Mouse (Mus musculus) neural tube, embryonic 11.5 days (tissue): ENCODE measurements at regions not wholly inside any gene's neighbourhood (a gene's known extent, or its start where the extent isn't known, plus 50 kb on each side); places are given as distances from the start of the nearest gene placed in this dataset.

ENCODE experiments used
- ATAC-seq: fragments of 200-750 bp; cut with Nextera tagmentation; 2 replicates; pipeline ENCODE4 v1.8.0; 2017; ENCODE audit warnings: moderate number of reproducible peaks, mild to moderate bottlenecking, moderate TSS enrichment, moderate library complexity; ENCODE audit not compliant: insufficient read depth, low FRiP score, low TSS enrichment
- DNase-seq: peaks from one replicate; pipeline ENCODE4 v3.0.0-alpha.2; 2015; ENCODE audit warnings: low spot score
- H3K27ac ChIP-seq: fragments of 300-500 bp; sonication (generic); 2 replicates; pipeline ENCODE4 v1.5.1; 2014; ENCODE audit warnings: low read depth, mild to moderate bottlenecking, low read length
- H3K27me3 ChIP-seq: fragments of 300-500 bp; sonication (generic); 2 replicates; pipeline ENCODE4 v1.6.1; 2014; ENCODE audit warnings: mild to moderate bottlenecking, low read length, mixed read lengths; ENCODE audit not compliant: control insufficient read depth, insufficient read depth
- H3K36me3 ChIP-seq: fragments of 300-500 bp; sonication (generic); 2 replicates; pipeline ENCODE4 v1.6.1; 2014; ENCODE audit warnings: mild to moderate bottlenecking, low read length, moderate library complexity, mixed read lengths; ENCODE audit not compliant: control insufficient read depth, insufficient read depth
- H3K4me1 ChIP-seq: fragments of 300-500 bp; sonication (generic); 2 replicates; pipeline ENCODE4 v1.6.1; 2014; ENCODE audit warnings: low read length, mixed read lengths; ENCODE audit not compliant: control insufficient read depth, insufficient read depth
- H3K4me2 ChIP-seq: fragments of 300-500 bp; sonication (generic); 2 replicates; pipeline ENCODE4 v1.6.1; 2014; ENCODE audit warnings: low read depth, mild to moderate bottlenecking, moderate library complexity
- H3K4me3 ChIP-seq: fragments of 300-500 bp; sonication (generic); 2 replicates; pipeline ENCODE4 v1.5.1; 2014; ENCODE audit warnings: low read depth, low read length
- H3K9ac ChIP-seq: fragments of 300-500 bp; sonication (generic); 2 replicates; pipeline ENCODE4 v1.6.1; 2014; ENCODE audit warnings: mild to moderate bottlenecking, low read length
- H3K9me3 ChIP-seq: fragments of 300-500 bp; sonication (generic); 2 replicates; pipeline ENCODE4 v1.6.1; 2016; ENCODE audit warnings: low read length; ENCODE audit not compliant: control insufficient read depth
- WGBS: fragments of 180-500 bp; shearing (Covaris S2); extraction: QIAGEN DNeasy Blood & Tissue Kit; methylation state at CpG from one replicate; pipeline ENCODE4 v1.1.7; 2014; 5-methylcytosine and 5-hydroxymethylcytosine counted together

DNA sequence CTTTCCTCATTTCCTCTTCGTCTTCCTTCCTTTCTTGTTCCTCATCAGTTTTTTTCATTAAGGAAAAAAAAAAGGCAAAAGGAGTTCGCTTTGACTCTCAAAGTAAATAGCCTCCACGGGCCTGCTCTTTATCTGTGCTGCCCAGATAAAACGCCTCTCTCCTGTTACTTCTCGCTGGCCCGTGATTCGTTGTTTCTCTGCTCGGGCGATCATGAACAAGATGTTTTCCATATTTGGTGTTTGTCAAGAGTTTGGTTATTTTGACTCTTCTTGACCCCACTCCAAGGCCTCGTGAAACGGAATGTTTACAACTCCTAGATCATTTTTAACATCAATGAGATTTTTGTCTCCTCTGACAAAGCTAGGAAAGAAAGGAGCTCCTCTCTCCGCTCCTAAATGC is 288.4 kb upstream of the Atp5g3 start:
- Histone ChIP-seq H3K9me3 (no peaks in the 10 kb centered on the region), H3K4me1 (0 out of 2 replicates have a peak, but pooled peaks cover 2% of the 10 kb centered on the region), H3K36me3 (no peaks in the 10 kb centered on the region), H3K4me3 (no peak overlapping the region), H3K4me2 (no peak overlapping the region), H3K27me3 (no peaks in the 10 kb centered on the region), H3K27ac (no peak overlapping the region), H3K9ac (no peak overlapping the region)
- DNase-seq: no peak
- no peak for ATAC-seq
- 46% methylated on average over 12 of the region's 12 CpGs for WGBS

- no peak overlapping the region for H3K27ac ChIP-seq
- no peak for ATAC-seq
Measured at GRCm38 (mm10) chr2:74187963-74188790, 277.1 kb upstream of the Atp5g3 start.

DNA sequence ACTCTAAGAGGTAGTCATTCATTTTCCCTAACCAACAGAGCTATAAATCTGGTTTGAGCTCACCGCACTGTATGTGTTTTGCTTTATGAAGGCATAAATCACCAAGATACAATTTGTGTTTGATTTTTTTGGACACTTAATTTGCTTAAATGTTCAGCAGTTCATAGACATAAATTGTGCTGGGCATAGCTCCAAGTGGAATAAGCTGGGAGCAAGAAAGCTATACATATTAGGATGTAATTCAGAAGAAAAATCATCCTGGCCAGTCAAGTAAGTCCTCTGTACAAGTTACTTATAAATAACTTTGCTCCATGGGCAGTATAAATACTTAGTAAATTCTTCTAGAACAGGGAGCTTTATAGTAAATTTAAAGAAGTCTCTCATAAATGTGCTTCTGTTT is 267.0 kb upstream of the Atp5g3 start:
- DNase-seq: no peak
- no peak overlapping the region for H3K9ac ChIP-seq
- no peak overlapping the region for H3K4me3 ChIP-seq
- no peak overlapping the region for H3K27ac ChIP-seq
- no peaks in the 10 kb centered on the region for H3K4me1 ChIP-seq
- H3K27me3 ChIP-seq: no peaks in the 10 kb centered on the region
- no peaks in the 10 kb centered on the region for H3K36me3 ChIP-seq
- ATAC-seq: no peak
- H3K4me2 ChIP-seq: no peak overlapping the region
- no peaks in the 10 kb centered on the region for H3K9me3 ChIP-seq
- WGBS: 74% methylated on average over 1 of the region's 1 CpGs

More at GRCm38 (mm10) chr2:74187963-74188790, 277.1 kb upstream of the Atp5g3 start:
- no peaks in the 10 kb centered on the region for H3K36me3 ChIP-seq
- no peak overlapping the region for H3K4me3 ChIP-seq
- peaks cover 4% of the 10 kb centered on the region; the same call in 1 of the 2 replicates for H3K4me1 ChIP-seq
- H3K4me2 ChIP-seq: no peak overlapping the region
- no peak for DNase-seq
- H3K27me3 ChIP-seq: no peaks in the 10 kb centered on the region
- H3K9me3 ChIP-seq: no peaks in the 10 kb centered on the region
- 28% methylated on average over 8 of the region's 8 CpGs for WGBS
- H3K9ac ChIP-seq: no peak overlapping the region

DNA sequence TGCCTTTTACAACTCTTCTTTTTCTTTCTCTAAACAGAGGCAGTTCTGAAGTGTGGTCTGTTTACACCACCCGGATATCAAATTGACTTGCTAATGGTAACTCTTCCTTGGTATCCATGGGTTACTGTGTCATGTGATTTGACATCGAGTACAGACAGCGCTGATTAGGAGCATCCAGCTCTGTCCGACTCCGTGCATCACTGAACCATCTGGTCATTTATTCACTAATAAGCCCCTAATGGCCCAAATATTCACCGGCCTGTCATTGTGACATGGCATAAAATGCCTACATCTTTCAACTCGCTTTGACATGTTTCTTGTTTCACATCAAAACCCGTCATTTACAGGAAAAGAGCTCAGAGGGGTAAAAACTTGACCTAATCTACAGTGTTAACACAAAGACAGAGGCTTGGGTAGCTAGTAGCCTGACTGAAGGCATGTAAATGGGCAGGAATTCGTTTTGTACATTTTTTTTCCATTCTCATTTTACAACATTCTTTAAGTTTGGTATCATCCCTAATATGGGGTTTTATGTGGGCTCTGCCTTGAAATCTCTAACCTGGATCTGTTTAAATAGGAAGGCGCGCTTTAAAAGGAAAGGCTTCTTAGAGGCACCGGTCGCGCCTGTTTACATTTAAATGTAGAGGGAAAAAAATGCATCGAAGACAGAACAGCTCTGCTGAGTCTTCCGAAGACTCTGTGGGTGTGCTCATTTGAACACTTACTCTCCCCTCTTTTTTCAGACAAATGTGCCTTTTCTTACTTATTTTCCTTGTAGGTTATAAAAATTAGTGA is 257.8 kb upstream of the Atp5g3 start:
- H3K4me3 ChIP-seq: no peak overlapping the region
- H3K36me3 ChIP-seq: no peaks in the 10 kb centered on the region
- no peaks in the 10 kb centered on the region for H3K9me3 ChIP-seq
- H3K4me2 ChIP-seq: no peak overlapping the region
- peak; percentile 48 for ATAC-seq
- 47% methylated on average over 16 of the region's 16 CpGs for WGBS
- no peaks in the 10 kb centered on the region for H3K27me3 ChIP-seq
- DNase-seq: no peak
- H3K27ac ChIP-seq: no peak overlapping the region
- no peaks in the 10 kb centered on the region; the same call in 1 of the 2 replicates for H3K4me1 ChIP-seq
- no peak overlapping the region for H3K9ac ChIP-seq

- Histone ChIP-seq H3K9me3 (no peaks in the 10 kb centered on the region), H3K4me3 (no peak overlapping the region), H3K36me3 (no peaks in the 10 kb centered on the region), H3K27me3 (no peaks in the 10 kb centered on the region), H3K27ac (no peak overlapping the region), H3K4me1 (no peaks in the 10 kb centered on the region; the same call in 1 of the 2 replicates), H3K4me2 (no peak overlapping the region), H3K9ac (no peak overlapping the region)
- DNase-seq: no peak
- 90% methylated on average over 17 of the region's 17 CpGs for WGBS
- ATAC-seq: no peak
Measured at GRCm38 (mm10) chr2:74168307-74168706, 257.2 kb upstream of the Atp5g3 start.

DNA sequence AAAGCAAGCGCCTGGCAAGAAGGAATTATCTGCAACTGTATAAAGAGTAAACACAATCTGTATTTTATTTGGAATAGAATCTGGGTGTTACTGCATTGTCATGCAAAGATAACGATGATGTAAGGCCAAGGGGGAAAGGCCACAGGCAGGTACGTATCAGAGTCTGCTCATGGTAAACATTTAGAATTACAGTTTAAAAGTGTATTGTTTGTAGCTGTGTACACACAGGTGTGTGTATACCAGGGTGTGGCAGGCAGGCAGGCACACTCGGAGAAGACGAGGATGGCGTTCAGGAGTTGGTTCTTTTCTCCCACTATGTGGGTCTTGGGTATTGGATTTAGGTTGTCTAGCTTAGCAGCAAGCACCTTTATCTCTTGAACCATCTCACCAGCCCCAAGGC is 242.9 kb upstream of the Atp5g3 start:
- no peaks in the 10 kb centered on the region for H3K9me3 ChIP-seq
- no peak for ATAC-seq
- no peaks in the 10 kb centered on the region for H3K27me3 ChIP-seq
- H3K4me1 ChIP-seq: no peaks in the 10 kb centered on the region
- no peaks in the 10 kb centered on the region for H3K36me3 ChIP-seq
- no peak overlapping the region for H3K27ac ChIP-seq
- DNase-seq: no peak
- WGBS: 92% methylated on average over 6 of the region's 6 CpGs
- H3K4me3 ChIP-seq: no peak overlapping the region
- no peak overlapping the region for H3K4me2 ChIP-seq
- H3K9ac ChIP-seq: no peak overlapping the region

GRCm38 (mm10) chr2:74153247-74153850 is 242.2 kb upstream of the Atp5g3 start:
- no peak overlapping the region for H3K4me2 ChIP-seq
- H3K36me3 ChIP-seq: no peaks in the 10 kb centered on the region
- H3K9ac ChIP-seq: peak overlapping the region; percentile 14; the same call in 1 of the 2 replicates
- H3K27me3 ChIP-seq: no peaks in the 10 kb centered on the region
- ATAC-seq (no peak), DNase-seq (no peak)
- H3K4me1 ChIP-seq: no peaks in the 10 kb centered on the region
- H3K27ac ChIP-seq: no peak overlapping the region
- no peak overlapping the region for H3K4me3 ChIP-seq
- WGBS: 54% methylated on average over 5 of the region's 5 CpGs
- no peaks in the 10 kb centered on the region for H3K9me3 ChIP-seq

GRCm38 (mm10) chr2:74152534-74153246 is 241.6 kb upstream of the Atp5g3 start:
- DNase-seq (no peak), ATAC-seq (no peak)
- WGBS: 61% methylated on average over 8 of the region's 8 CpGs
- Histone ChIP-seq H3K36me3 (no peaks in the 10 kb centered on the region), H3K27ac (no peak overlapping the region), H3K9me3 (no peaks in the 10 kb centered on the region), H3K27me3 (no peaks in the 10 kb centered on the region), H3K4me3 (no peak overlapping the region), H3K4me1 (no peaks in the 10 kb centered on the region), H3K9ac (peak overlapping the region; percentile 14; the same call in 1 of the 2 replicates), H3K4me2 (no peak overlapping the region)
